Mouse (Mus musculus): Measurements from ENCODE around the gene Spata2. TPM values are rescaled to one million over a fixed set of nuclear protein-coding genes. Genes with fewer than 3 reads are reported as not detected.

The Spata2 gene
- polyA plus RNA-seq, 1 experiment: 13.6 TPM

DNA sequence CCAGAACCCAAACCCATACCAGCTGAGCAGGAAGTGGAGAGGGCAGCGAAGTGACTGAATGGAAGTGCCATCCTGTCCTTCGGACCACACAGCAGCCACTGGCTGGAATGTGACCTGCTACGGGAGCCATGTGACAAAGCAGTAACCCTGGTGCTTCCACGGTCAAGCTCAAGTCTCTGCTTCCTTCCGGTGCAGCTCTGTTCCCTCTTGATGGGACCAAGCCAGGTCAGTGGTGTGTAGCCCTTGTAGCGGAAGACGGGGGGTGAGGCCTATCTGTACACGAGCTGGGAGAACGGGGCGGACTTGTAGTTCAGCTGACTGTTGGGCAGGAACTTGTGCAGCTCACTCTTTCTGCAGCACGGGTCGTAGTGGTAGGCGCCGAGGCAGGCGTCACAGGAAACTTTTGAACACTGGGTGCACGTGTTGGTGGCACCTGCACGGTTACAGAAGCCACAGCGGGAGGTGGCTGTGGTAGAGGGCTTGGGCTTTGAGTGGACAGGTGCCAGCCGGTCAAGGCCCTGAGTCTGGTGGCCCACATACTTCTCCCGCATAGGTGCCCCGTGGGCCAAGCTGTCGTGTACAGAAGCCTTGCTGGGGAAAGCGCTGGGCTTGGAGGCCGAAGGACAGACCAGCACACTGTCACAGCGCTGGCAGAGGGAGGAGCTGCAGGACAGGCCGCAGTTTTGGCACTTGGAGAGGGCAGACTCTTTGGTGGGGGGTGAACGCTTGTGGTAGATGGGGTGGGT is 9.4 kb downstream of the Spata2 start:
- no peak overlapping the region for H3K4me3 ChIP-seq (ENCODE audit: low read depth, low read length)
- H3K9me3 ChIP-seq (replicated peaks; ENCODE audit: control insufficient read depth, insufficient read depth, low read length, poor library complexity, severe bottlenecking): no peaks in the 10 kb centered on the region
- peaks cover 6% of the 10 kb centered on the region; the same call in 1 of the 2 replicates for H3K36me3 ChIP-seq (ENCODE audit: control insufficient read depth, insufficient read depth, low read length, poor library complexity, severe bottlenecking)
- H3K4me1 ChIP-seq (ENCODE audit: control insufficient read depth, insufficient read depth, low read length): no peaks in the 10 kb centered on the region
- no peaks in the 10 kb centered on the region for H3K27me3 ChIP-seq (ENCODE audit: control insufficient read depth, insufficient read depth, low read length, poor library complexity, severe bottlenecking)
- no peak overlapping the region for H3K9ac ChIP-seq (ENCODE audit: low read depth, poor library complexity, severe bottlenecking)
- H3K27ac ChIP-seq (ENCODE audit: insufficient read depth, low read length): no peak overlapping the region
- no peak for TF ChIP-seq POLR2A (IDR thresholded peaks at IDR 0.05; ENCODE audit: insufficient read depth, low read length)
- TF ChIP-seq CTCF (IDR thresholded peaks at IDR 0.05; ENCODE audit: low read depth, low read length): no peak
- TF ChIP-seq EP300 (IDR thresholded peaks at IDR 0.05; ENCODE audit: insufficient read depth, low read depth, low read length): no peak

DNA sequence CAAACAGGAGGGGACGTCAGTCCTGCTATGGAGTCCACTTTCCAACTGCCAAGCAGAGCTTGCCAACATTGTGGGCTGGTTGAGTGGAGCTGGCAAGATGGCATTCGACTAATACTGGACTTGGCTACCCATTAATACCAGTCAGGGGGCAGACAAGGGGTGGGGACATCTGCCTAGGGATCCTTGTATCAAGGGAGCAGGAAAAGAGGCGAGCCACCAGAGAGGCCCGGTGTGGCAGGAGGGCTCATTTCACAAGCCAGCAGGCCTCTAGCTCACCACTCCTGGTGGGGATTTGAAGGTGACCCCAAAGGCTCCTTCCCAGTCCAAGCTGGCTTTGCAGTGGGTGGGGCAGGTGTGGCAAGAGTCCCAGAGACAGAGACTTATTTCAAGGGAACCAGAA is 10.0 kb downstream of the Spata2 start:
- H3K27ac ChIP-seq (ENCODE audit: insufficient read depth, low read length): no peak overlapping the region
- no peak overlapping the region for H3K9ac ChIP-seq (ENCODE audit: low read depth, poor library complexity, severe bottlenecking)
- no peaks in the 10 kb centered on the region for H3K9me3 ChIP-seq (replicated peaks; ENCODE audit: control insufficient read depth, insufficient read depth, low read length, poor library complexity, severe bottlenecking)
- TF ChIP-seq CTCF (IDR thresholded peaks at IDR 0.05; ENCODE audit: low read depth, low read length) (no peak), POLR2A (IDR thresholded peaks at IDR 0.05; ENCODE audit: insufficient read depth, low read length) (no peak), EP300 (IDR thresholded peaks at IDR 0.05; ENCODE audit: insufficient read depth, low read depth, low read length) (no peak)
- H3K36me3 ChIP-seq (ENCODE audit: control insufficient read depth, insufficient read depth, low read length, poor library complexity, severe bottlenecking): peaks cover 6% of the 10 kb centered on the region; the same call in 1 of the 2 replicates
- H3K4me1 ChIP-seq (ENCODE audit: control insufficient read depth, insufficient read depth, low read length): no peaks in the 10 kb centered on the region
- no peaks in the 10 kb centered on the region for H3K27me3 ChIP-seq (ENCODE audit: control insufficient read depth, insufficient read depth, low read length, poor library complexity, severe bottlenecking)
- H3K4me3 ChIP-seq (ENCODE audit: low read depth, low read length): no peak overlapping the region

DNA sequence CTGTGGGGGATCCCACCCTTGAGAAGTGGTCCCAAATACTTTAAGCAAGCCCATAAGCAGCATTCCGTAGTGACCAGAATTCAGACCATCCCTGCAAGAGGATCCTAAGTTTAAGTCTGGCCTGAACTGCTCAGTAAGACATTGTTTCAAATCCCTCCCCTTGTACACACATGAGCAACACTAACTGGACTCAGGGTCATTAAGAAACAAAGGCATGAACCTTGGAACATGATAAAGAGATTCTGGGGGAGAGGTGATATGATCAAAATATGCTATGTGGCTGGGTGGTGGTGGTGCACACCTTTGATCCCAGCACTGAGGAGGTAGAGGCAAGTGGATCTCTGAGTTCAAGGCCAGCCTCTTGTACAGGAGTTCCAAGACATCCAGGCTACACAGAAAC is 13.2 kb downstream of the Spata2 start:
- Histone ChIP-seq H3K4me1 (ENCODE audit: control insufficient read depth, insufficient read depth, low read length) (no peaks in the 10 kb centered on the region), H3K9ac (ENCODE audit: low read depth, poor library complexity, severe bottlenecking) (no peak overlapping the region), H3K36me3 (ENCODE audit: control insufficient read depth, insufficient read depth, low read length, poor library complexity, severe bottlenecking) (peaks cover 6% of the 10 kb centered on the region; the same call in 1 of the 2 replicates), H3K4me3 (ENCODE audit: low read depth, low read length) (no peak overlapping the region), H3K9me3 (replicated peaks; ENCODE audit: control insufficient read depth, insufficient read depth, low read length, poor library complexity, severe bottlenecking) (no peaks in the 10 kb centered on the region), H3K27ac (ENCODE audit: insufficient read depth, low read length) (no peak overlapping the region), H3K27me3 (ENCODE audit: control insufficient read depth, insufficient read depth, low read length, poor library complexity, severe bottlenecking) (no peaks in the 10 kb centered on the region)
- TF ChIP-seq EP300 (IDR thresholded peaks at IDR 0.05; ENCODE audit: insufficient read depth, low read depth, low read length): no peak
- TF ChIP-seq POLR2A (IDR thresholded peaks at IDR 0.05; ENCODE audit: insufficient read depth, low read length): no peak
- TF ChIP-seq CTCF (IDR thresholded peaks at IDR 0.05; ENCODE audit: low read depth, low read length): no peak

DNA sequence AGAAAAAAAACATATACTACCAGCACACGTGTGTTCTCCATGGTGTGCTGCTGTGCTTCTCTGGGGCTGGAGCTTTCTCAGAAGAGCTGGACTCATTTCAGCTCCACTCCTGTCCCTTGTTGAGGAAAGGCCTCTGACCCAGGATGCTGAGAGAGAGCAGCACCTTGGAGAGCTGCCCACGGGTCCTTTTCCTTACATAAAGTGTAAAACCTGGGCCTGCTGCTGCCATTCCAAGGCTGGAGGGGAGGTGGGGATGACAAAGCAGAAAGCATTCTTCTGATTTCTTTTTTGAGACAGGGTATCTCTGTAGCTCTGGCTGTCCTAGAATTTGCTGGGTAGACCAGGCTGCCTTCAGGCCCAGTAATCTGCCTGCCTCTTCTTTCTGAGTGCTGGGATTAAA is 14.6 kb downstream of the Spata2 start:
- Histone ChIP-seq H3K27me3 (ENCODE audit: control insufficient read depth, insufficient read depth, low read length, poor library complexity, severe bottlenecking) (no peaks in the 10 kb centered on the region), H3K9ac (ENCODE audit: low read depth, poor library complexity, severe bottlenecking) (no peak overlapping the region), H3K27ac (ENCODE audit: insufficient read depth, low read length) (no peak overlapping the region), H3K4me3 (ENCODE audit: low read depth, low read length) (no peak overlapping the region), H3K9me3 (replicated peaks; ENCODE audit: control insufficient read depth, insufficient read depth, low read length, poor library complexity, severe bottlenecking) (no peaks in the 10 kb centered on the region), H3K4me1 (ENCODE audit: control insufficient read depth, insufficient read depth, low read length) (no peaks in the 10 kb centered on the region), H3K36me3 (ENCODE audit: control insufficient read depth, insufficient read depth, low read length, poor library complexity, severe bottlenecking) (0 out of 2 replicates have a peak, but pooled peaks cover 3% of the 10 kb centered on the region)
- TF ChIP-seq EP300 (IDR thresholded peaks at IDR 0.05; ENCODE audit: insufficient read depth, low read depth, low read length) (no peak), POLR2A (IDR thresholded peaks at IDR 0.05; ENCODE audit: insufficient read depth, low read length) (no peak), CTCF (IDR thresholded peaks at IDR 0.05; ENCODE audit: low read depth, low read length) (no peak)

- Histone ChIP-seq H3K27me3 (ENCODE audit: control insufficient read depth, insufficient read depth, low read length, poor library complexity, severe bottlenecking) (no peaks in the 10 kb centered on the region), H3K36me3 (ENCODE audit: control insufficient read depth, insufficient read depth, low read length, poor library complexity, severe bottlenecking) (0 out of 2 replicates have a peak, but pooled peaks cover 4% of the 10 kb centered on the region)
- TF ChIP-seq CTCF (IDR thresholded peaks at IDR 0.05; ENCODE audit: low read depth, low read length) (no peak), POLR2A (IDR thresholded peaks at IDR 0.05; ENCODE audit: insufficient read depth, low read length) (no peak)
Observed at GRCm38 (mm10) chr2:167476762-167477161, 15.9 kb downstream of the Spata2 start.

GRCm38 (mm10) chr2:167476200-167476688 is 16.4 kb downstream of the Spata2 start:
- Histone ChIP-seq H3K4me3 (ENCODE audit: low read depth, low read length) (no peak overlapping the region), H3K27me3 (ENCODE audit: control insufficient read depth, insufficient read depth, low read length, poor library complexity, severe bottlenecking) (no peaks in the 10 kb centered on the region), H3K4me1 (ENCODE audit: control insufficient read depth, insufficient read depth, low read length) (no peaks in the 10 kb centered on the region), H3K9me3 (replicated peaks; ENCODE audit: control insufficient read depth, insufficient read depth, low read length, poor library complexity, severe bottlenecking) (no peaks in the 10 kb centered on the region), H3K27ac (ENCODE audit: insufficient read depth, low read length) (no peak overlapping the region), H3K9ac (ENCODE audit: low read depth, poor library complexity, severe bottlenecking) (no peak overlapping the region), H3K36me3 (ENCODE audit: control insufficient read depth, insufficient read depth, low read length, poor library complexity, severe bottlenecking) (0 out of 2 replicates have a peak, but pooled peaks cover 4% of the 10 kb centered on the region)
- TF ChIP-seq POLR2A (IDR thresholded peaks at IDR 0.05; ENCODE audit: insufficient read depth, low read length) (no peak), EP300 (IDR thresholded peaks at IDR 0.05; ENCODE audit: insufficient read depth, low read depth, low read length) (no peak), CTCF (IDR thresholded peaks at IDR 0.05; ENCODE audit: low read depth, low read length) (no peak)

More at GRCm38 (mm10) chr2:167476762-167477161, 15.9 kb downstream of the Spata2 start:
- no peak overlapping the region for H3K4me3 ChIP-seq (ENCODE audit: low read depth, low read length)
- H3K9me3 ChIP-seq (replicated peaks; ENCODE audit: control insufficient read depth, insufficient read depth, low read length, poor library complexity, severe bottlenecking): no peaks in the 10 kb centered on the region
- no peak overlapping the region for H3K9ac ChIP-seq (ENCODE audit: low read depth, poor library complexity, severe bottlenecking)
- no peaks in the 10 kb centered on the region for H3K4me1 ChIP-seq (ENCODE audit: control insufficient read depth, insufficient read depth, low read length)
- H3K27ac ChIP-seq (ENCODE audit: insufficient read depth, low read length): no peak overlapping the region
